Mouse (Mus musculus) lung, embryonic 16.5 days (tissue): ENCODE data around the gene Coq7. TPM values are rescaled to one million over a fixed set of nuclear protein-coding genes. Genes with fewer than 3 reads are reported as not detected.

Experiments
- ATAC-seq: fragments of 200-750 bp; cut with Nextera tagmentation; 2 replicates; pipeline ENCODE4 v1.8.0; 2017; ENCODE audit warnings: low read depth, mild to moderate bottlenecking, moderate library complexity
- H3K27ac ChIP-seq: fragments of 300-500 bp; sonication (generic); 2 replicates; pipeline ENCODE4 v1.5.1; 2014; ENCODE audit warnings: mild to moderate bottlenecking, control low read depth, low read length
- H3K27me3 ChIP-seq: fragments of 300-500 bp; sonication (generic); 2 replicates; pipeline ENCODE4 v1.6.1; 2014; ENCODE audit warnings: low read depth, low read length, mixed read lengths; ENCODE audit not compliant: control insufficient read depth, insufficient read depth
- H3K36me3 ChIP-seq: fragments of 300-500 bp; sonication (generic); 2 replicates; pipeline ENCODE4 v1.6.1; 2014; ENCODE audit warnings: low read length; ENCODE audit not compliant: control insufficient read depth, insufficient read depth
- H3K4me1 ChIP-seq: fragments of 300-500 bp; sonication (generic); replicated peaks from 2 replicates; pipeline ENCODE4 v1.6.1; 2014; ENCODE audit warnings: low read length, mixed read lengths; ENCODE audit not compliant: control insufficient read depth, insufficient read depth
- H3K4me2 ChIP-seq: fragments of 300-500 bp; sonication (generic); 2 replicates; pipeline ENCODE4 v1.6.1; 2014; ENCODE audit warnings: low read depth, low read length, control low read depth
- H3K4me3 ChIP-seq: fragments of 300-500 bp; sonication (generic); 2 replicates; pipeline ENCODE4 v1.5.1; 2014; ENCODE audit warnings: mild to moderate bottlenecking, low read length, control low read depth
- H3K9ac ChIP-seq: fragments of 300-500 bp; sonication (generic); 2 replicates; pipeline ENCODE4 v1.6.1; 2014; ENCODE audit warnings: low read length, control low read depth
- H3K9me3 ChIP-seq: fragments of 300-500 bp; sonication (generic); 2 replicates; pipeline ENCODE4 v1.6.1; 2016; ENCODE audit warnings: low read length; ENCODE audit not compliant: control insufficient read depth
- WGBS: fragments of 180-500 bp; shearing (Covaris S2); extraction: QIAGEN DNeasy Blood & Tissue Kit; methylation state at CpG from one replicate; pipeline ENCODE4 v1.1.7; 2014; 5-methylcytosine and 5-hydroxymethylcytosine counted together
- polyA plus RNA-seq: library from polyadenylated mRNA; unstranded; fragments of >200 nt; fragmentation: Nextera tagmentation; extraction: Ambion mirVana; gene quantifications from 2 replicates; pipeline ENCODE4 v1.2.1, GENCODE M21; 2015

Gene Coq7
- 116 and 117 TPM in 2 replicates for polyA plus RNA-seq

- no peaks in the 10 kb centered on the region for H3K36me3 ChIP-seq
- no peaks in the 10 kb centered on the region for H3K9me3 ChIP-seq
- peak within 1 kb of the TSS; percentile 97 for H3K27ac ChIP-seq
- peak within 1 kb of the TSS; percentile 84 for H3K4me3 ChIP-seq
- WGBS = 0% methylated on average over 31 of the region's 31 CpGs
- H3K9ac ChIP-seq = peak within 1 kb of the TSS; percentile 89
- peak; percentile 99 for ATAC-seq
- no peaks in the 10 kb centered on the region for H3K27me3 ChIP-seq
- peak within 1 kb of the TSS; percentile 84 for H3K4me2 ChIP-seq
- peaks cover 10% of the 10 kb centered on the region; the same call in 1 of the 2 replicates for H3K4me1 ChIP-seq
These were observed at the start of gene Coq7 for GRCm38 (mm10) chr7:118533178-118533578. Coq7 (minus strand) TSS chr7:118533356.

- Histone ChIP-seq H3K4me3 (no peak overlapping the region), H3K9me3 (no peaks in the 10 kb centered on the region), H3K27ac (no peak overlapping the region), H3K27me3 (no peaks in the 10 kb centered on the region), H3K4me2 (no peak overlapping the region), H3K36me3 (no peaks in the 10 kb centered on the region), H3K4me1 (peaks cover 11% of the 10 kb centered on the region), H3K9ac (no peak overlapping the region)
- ATAC-seq = no peak
- 66% methylated on average over 2 of the region's 2 CpGs for WGBS
These were observed 46.8 kb upstream of the Coq7 start for GRCm38 (mm10) chr7:118579938-118580337.

- Histone ChIP-seq H3K9me3 (no peaks in the 10 kb centered on the region), H3K4me1 (no peaks in the 10 kb centered on the region), H3K27me3 (no peaks in the 10 kb centered on the region), H3K4me3 (no peak overlapping the region), H3K4me2 (no peak overlapping the region), H3K9ac (no peak overlapping the region), H3K36me3 (no peaks in the 10 kb centered on the region), H3K27ac (no peak overlapping the region)
- WGBS = 67% methylated on average over 3 of the region's 3 CpGs
- no peak for ATAC-seq
These were observed 45.1 kb upstream of the Coq7 start for GRCm38 (mm10) chr7:118578269-118578668.

- no peaks in the 10 kb centered on the region for H3K4me1 ChIP-seq
- H3K9ac ChIP-seq = no peak overlapping the region
- H3K4me2 ChIP-seq = no peak overlapping the region
- no peaks in the 10 kb centered on the region; the same call in 1 of the 2 replicates for H3K9me3 ChIP-seq
- H3K27ac ChIP-seq = no peak overlapping the region
- no peak overlapping the region for H3K4me3 ChIP-seq
- no peaks in the 10 kb centered on the region for H3K27me3 ChIP-seq
- no peak for ATAC-seq
- WGBS = 46% methylated on average over 5 of the region's 5 CpGs
- no peaks in the 10 kb centered on the region for H3K36me3 ChIP-seq
These were observed 38.9 kb upstream of the Coq7 start for GRCm38 (mm10) chr7:118572039-118572438.

GRCm38 (mm10) chr7:118571350-118571749 is 38.2 kb upstream of the Coq7 start:
- Histone ChIP-seq H3K4me2 (no peak overlapping the region), H3K27ac (no peak overlapping the region), H3K9ac (no peak overlapping the region), H3K4me1 (no peaks in the 10 kb centered on the region), H3K27me3 (no peaks in the 10 kb centered on the region), H3K9me3 (no peaks in the 10 kb centered on the region; the same call in 1 of the 2 replicates), H3K4me3 (no peak overlapping the region), H3K36me3 (no peaks in the 10 kb centered on the region)
- WGBS = 54% methylated on average over 5 of the region's 5 CpGs
- ATAC-seq = no peak

- no peak overlapping the region for H3K27ac ChIP-seq
- no peak for ATAC-seq
- no peak overlapping the region for H3K4me2 ChIP-seq
- H3K4me1 ChIP-seq = no peaks in the 10 kb centered on the region
- 88% methylated on average over 6 of the region's 6 CpGs for WGBS
- no peak overlapping the region for H3K9ac ChIP-seq
- H3K27me3 ChIP-seq = no peaks in the 10 kb centered on the region
- H3K4me3 ChIP-seq = no peak overlapping the region
- no peaks in the 10 kb centered on the region; the same call in 1 of the 2 replicates for H3K9me3 ChIP-seq
- H3K36me3 ChIP-seq = no peaks in the 10 kb centered on the region
These were observed 36.0 kb upstream of the Coq7 start for GRCm38 (mm10) chr7:118569121-118569543.

- 85% methylated on average over 2 of the region's 2 CpGs for WGBS
- Histone ChIP-seq H3K9ac (no peak overlapping the region), H3K9me3 (no peaks in the 10 kb centered on the region), H3K27ac (no peak overlapping the region), H3K4me2 (no peak overlapping the region), H3K4me3 (no peak overlapping the region), H3K36me3 (no peaks in the 10 kb centered on the region), H3K27me3 (no peaks in the 10 kb centered on the region), H3K4me1 (no peaks in the 10 kb centered on the region)
- no peak for ATAC-seq
These were observed 21.1 kb upstream of the Coq7 start for GRCm38 (mm10) chr7:118554290-118554689.

- H3K4me2 ChIP-seq = no peak overlapping the region
- H3K36me3 ChIP-seq = no peaks in the 10 kb centered on the region
- ATAC-seq = no peak
- H3K27me3 ChIP-seq = no peaks in the 10 kb centered on the region
- no peaks in the 10 kb centered on the region for H3K4me1 ChIP-seq
- H3K9ac ChIP-seq = no peak overlapping the region
- 60% methylated on average over 4 of the region's 4 CpGs for WGBS
- no peaks in the 10 kb centered on the region for H3K9me3 ChIP-seq
- H3K4me3 ChIP-seq = no peak overlapping the region
- no peak overlapping the region for H3K27ac ChIP-seq
These were observed 20.7 kb upstream of the Coq7 start for GRCm38 (mm10) chr7:118553881-118554280.

GRCm38 (mm10) chr7:118547451-118547850 is 14.3 kb upstream of the Coq7 start:
- no peaks in the 10 kb centered on the region for H3K36me3 ChIP-seq
- ATAC-seq = no peak

GRCm38 (mm10) chr7:118544128-118544527 is 11.0 kb upstream of the Coq7 start:
- no peak overlapping the region for H3K4me2 ChIP-seq
- no peak overlapping the region for H3K9ac ChIP-seq
- no peaks in the 10 kb centered on the region for H3K9me3 ChIP-seq
- H3K4me1 ChIP-seq = no peaks in the 10 kb centered on the region
- H3K4me3 ChIP-seq = no peak overlapping the region
- H3K27me3 ChIP-seq = no peaks in the 10 kb centered on the region
- no peak overlapping the region for H3K27ac ChIP-seq
- 69% methylated on average over 4 of the region's 4 CpGs for WGBS
- ATAC-seq = no peak
- no peaks in the 10 kb centered on the region for H3K36me3 ChIP-seq

More at GRCm38 (mm10) chr7:118547451-118547850, 14.3 kb upstream of the Coq7 start:
- 71% methylated on average over 10 of the region's 10 CpGs for WGBS
- Histone ChIP-seq H3K27ac (no peak overlapping the region), H3K4me2 (no peak overlapping the region), H3K9me3 (no peaks in the 10 kb centered on the region), H3K4me1 (no peaks in the 10 kb centered on the region), H3K4me3 (no peak overlapping the region), H3K9ac (no peak overlapping the region), H3K27me3 (no peaks in the 10 kb centered on the region)
